Mouse (Mus musculus) heart, embryonic 12.5 days (tissue): Measurements from ENCODE around the gene Cdk18. TPM values are rescaled to one million over a fixed set of nuclear protein-coding genes. Genes with fewer than 3 reads are reported as not detected.
A peak's percentile ranks its signal among the peaks of the same experiment; 100 is the strongest.

Experiments used
- ATAC-seq: fragments of 200-750 bp; cut with Nextera tagmentation; 2 replicates; pipeline ENCODE4 v1.8.0; 2017; ENCODE audit warnings: moderate TSS enrichment, moderate library complexity; ENCODE audit not compliant: insufficient number of reproducible peaks, low FRiP score
- H3K27ac ChIP-seq: fragments of 300-500 bp; sonication (generic); 2 replicates; pipeline ENCODE4 v1.5.1; 2016; ENCODE audit warnings: mild to moderate bottlenecking, moderate library complexity; ENCODE audit not compliant: poor library complexity, severe bottlenecking
- H3K27me3 ChIP-seq: fragments of 300-500 bp; sonication (generic); replicated peaks from 2 replicates; pipeline ENCODE4 v1.6.1; 2016; ENCODE audit warnings: mild to moderate bottlenecking, moderate library complexity
- H3K36me3 ChIP-seq: fragments of 300-500 bp; sonication (generic); 2 replicates; pipeline ENCODE4 v1.6.1; 2016; ENCODE audit warnings: mild to moderate bottlenecking, moderate library complexity
- H3K4me1 ChIP-seq: fragments of 300-500 bp; sonication (generic); replicated peaks from 2 replicates; pipeline ENCODE4 v1.6.1; 2016; ENCODE audit warnings: mild to moderate bottlenecking
- H3K4me2 ChIP-seq: fragments of 300-500 bp; sonication (generic); 2 replicates; pipeline ENCODE4 v1.6.1; 2016; ENCODE audit warnings: mild to moderate bottlenecking, moderate library complexity
- H3K4me3 ChIP-seq: fragments of 300-500 bp; sonication (generic); 2 replicates; pipeline ENCODE4 v1.5.1; 2016; ENCODE audit warnings: mild to moderate bottlenecking
- H3K9ac ChIP-seq: fragments of 300-500 bp; sonication (generic); 2 replicates; pipeline ENCODE4 v1.6.1; 2016; ENCODE audit warnings: mild to moderate bottlenecking, moderate library complexity
- H3K9me3 ChIP-seq: fragments of 300-500 bp; sonication (generic); replicated peaks from 2 replicates; pipeline ENCODE4 v1.6.1; 2016; ENCODE audit warnings: mild to moderate bottlenecking, moderate library complexity
- WGBS: fragments of 180-500 bp; shearing (Covaris S2); methylation state at CpG from one replicate; pipeline ENCODE4 v1.1.7; 2016; 5-methylcytosine and 5-hydroxymethylcytosine counted together
- polyA plus RNA-seq: library from polyadenylated mRNA; unstranded; fragments of >200 nt; fragmentation: Nextera tagmentation; extraction: Ambion mirVana; gene quantifications from 2 replicates; pipeline ENCODE4 v1.2.1, GENCODE M21; 2016

Cdk18 gene
- polyA plus RNA-seq, 1 experiment from 2014 or later, result 3.7 TPM

- Histone ChIP-seq H3K36me3 (no peaks in the 10 kb centered on the region), H3K4me3 (no peak overlapping the region), H3K9me3 (0 out of 2 replicates have a peak, but pooled peaks cover under 1% of the 10 kb centered on the region), H3K4me1 (peaks cover 54% of the 10 kb centered on the region), H3K27me3 (no peaks in the 10 kb centered on the region), H3K27ac (no peak overlapping the region), H3K4me2 (no peak overlapping the region), H3K9ac (no peak overlapping the region)
- ATAC-seq, result no peak
- 93% methylated on average over 3 of the region's 3 CpGs for WGBS
Measured at GRCm38 (mm10) chr1:132136847-132137246, 2.6 kb downstream of the Cdk18 start.

GRCm38 (mm10) chr1:132135631-132136030 lies 3.9 kb downstream of the Cdk18 start:
- ATAC-seq, result no peak
- H3K4me2 ChIP-seq, result no peak overlapping the region
- no peak overlapping the region for H3K4me3 ChIP-seq
- H3K4me1 ChIP-seq, result peaks cover 54% of the 10 kb centered on the region
- 64% methylated on average over 7 of the region's 7 CpGs for WGBS
- H3K27ac ChIP-seq, result 0 out of 2 replicates have a peak overlapping the region, but pooled peaks have one; percentile 19
- H3K36me3 ChIP-seq, result no peaks in the 10 kb centered on the region
- peaks cover 6% of the 10 kb centered on the region; the same call in 1 of the 2 replicates for H3K9me3 ChIP-seq
- no peak overlapping the region for H3K9ac ChIP-seq
- no peaks in the 10 kb centered on the region for H3K27me3 ChIP-seq

DNA sequence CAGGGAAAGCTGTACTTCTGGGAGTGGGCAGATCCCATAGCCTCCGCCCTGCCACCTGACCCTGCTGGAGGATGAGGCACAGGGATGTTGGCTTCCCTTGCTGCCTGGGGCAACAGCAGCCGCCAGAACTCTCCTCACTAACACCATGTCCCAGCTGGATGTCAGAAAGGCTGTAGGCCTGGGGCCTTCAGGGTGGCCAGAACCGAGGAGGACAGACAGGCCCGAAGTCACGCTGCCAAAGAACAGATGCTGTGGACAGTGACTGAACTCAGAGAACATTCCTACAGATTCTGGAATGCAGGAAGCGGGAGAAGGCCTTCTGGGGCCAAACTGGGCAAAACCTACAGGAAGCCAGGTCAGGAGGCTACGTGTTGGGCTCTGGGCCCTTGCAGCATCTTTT lies 11.2 kb downstream of the Cdk18 start:
- Histone ChIP-seq H3K4me1 (peaks cover 30% of the 10 kb centered on the region), H3K4me3 (no peak overlapping the region), H3K27me3 (no peaks in the 10 kb centered on the region), H3K4me2 (no peak overlapping the region), H3K9me3 (peaks cover 6% of the 10 kb centered on the region; the same call in 1 of the 2 replicates), H3K36me3 (no peaks in the 10 kb centered on the region), H3K27ac (no peak overlapping the region), H3K9ac (no peak overlapping the region)
- WGBS, result 57% methylated on average over 7 of the region's 7 CpGs
- no peak for ATAC-seq

- 58% methylated on average over 6 of the region's 6 CpGs for WGBS
- Histone ChIP-seq H3K27me3 (no peaks in the 10 kb centered on the region), H3K4me1 (peaks cover 20% of the 10 kb centered on the region), H3K4me3 (no peak overlapping the region), H3K9ac (0 out of 2 replicates have a peak overlapping the region, but pooled peaks have one; percentile 15), H3K4me2 (no peak overlapping the region), H3K27ac (no peak overlapping the region), H3K36me3 (no peaks in the 10 kb centered on the region), H3K9me3 (no peaks in the 10 kb centered on the region)
- no peak for ATAC-seq
Measured at GRCm38 (mm10) chr1:132125803-132126405, 13.6 kb downstream of the Cdk18 start.

DNA sequence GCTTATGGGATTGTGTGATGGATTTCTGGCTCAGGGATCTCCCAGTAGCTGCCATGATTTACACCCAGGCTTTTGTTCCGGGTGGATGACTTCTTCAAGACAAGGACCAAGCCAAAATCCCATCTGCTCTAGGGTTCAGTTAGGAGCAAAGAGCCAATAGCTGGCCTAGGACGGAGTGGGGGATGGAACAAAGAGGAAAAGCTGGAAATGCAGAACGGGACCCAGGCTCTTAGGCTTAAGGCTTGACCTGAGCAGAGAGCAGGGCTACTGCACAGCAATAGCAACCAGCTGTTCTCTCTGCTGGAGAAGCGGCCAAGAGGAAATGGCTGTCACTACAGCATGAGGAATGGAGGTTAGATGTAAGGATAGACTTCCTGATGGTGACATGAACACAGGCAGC lies 14.2 kb downstream of the Cdk18 start:
- Histone ChIP-seq H3K9ac (no peak overlapping the region), H3K4me3 (no peak overlapping the region), H3K4me2 (no peak overlapping the region), H3K27me3 (no peaks in the 10 kb centered on the region), H3K36me3 (no peaks in the 10 kb centered on the region), H3K4me1 (peaks cover 17% of the 10 kb centered on the region), H3K9me3 (no peaks in the 10 kb centered on the region), H3K27ac (no peak overlapping the region)
- ATAC-seq, result no peak
- 62% methylated on average over 4 of the region's 4 CpGs for WGBS

- WGBS, result 72% methylated on average over 9 of the region's 9 CpGs
- H3K4me2 ChIP-seq, result no peak overlapping the region
- no peak overlapping the region for H3K27ac ChIP-seq
- peaks cover 13% of the 10 kb centered on the region for H3K4me1 ChIP-seq
- H3K9ac ChIP-seq, result no peak overlapping the region
- no peaks in the 10 kb centered on the region for H3K36me3 ChIP-seq
- no peaks in the 10 kb centered on the region for H3K27me3 ChIP-seq
- ATAC-seq, result no peak
- no peak overlapping the region for H3K4me3 ChIP-seq
- no peaks in the 10 kb centered on the region for H3K9me3 ChIP-seq
Measured at GRCm38 (mm10) chr1:132123420-132124014, 16.0 kb downstream of the Cdk18 start.

GRCm38 (mm10) chr1:132121895-132122294 lies 17.6 kb downstream of the Cdk18 start:
- WGBS, result 66% methylated on average over 6 of the region's 6 CpGs

GRCm38 (mm10) chr1:132121236-132121635 lies 18.2 kb downstream of the Cdk18 start:
- Histone ChIP-seq H3K4me2 (no peak overlapping the region), H3K27me3 (no peaks in the 10 kb centered on the region), H3K36me3 (no peaks in the 10 kb centered on the region), H3K4me1 (peaks cover 10% of the 10 kb centered on the region), H3K9ac (no peak overlapping the region), H3K27ac (no peak overlapping the region), H3K4me3 (no peak overlapping the region), H3K9me3 (no peaks in the 10 kb centered on the region)
- WGBS, result 16% methylated on average over 6 of the region's 6 CpGs
- ATAC-seq, result no peak

More at GRCm38 (mm10) chr1:132121895-132122294, 17.6 kb downstream of the Cdk18 start:
- Histone ChIP-seq H3K4me3 (no peak overlapping the region), H3K4me1 (peaks cover 13% of the 10 kb centered on the region), H3K4me2 (no peak overlapping the region), H3K36me3 (no peaks in the 10 kb centered on the region), H3K9ac (no peak overlapping the region), H3K27ac (no peak overlapping the region), H3K9me3 (no peaks in the 10 kb centered on the region), H3K27me3 (no peaks in the 10 kb centered on the region)
- no peak for ATAC-seq

DNA sequence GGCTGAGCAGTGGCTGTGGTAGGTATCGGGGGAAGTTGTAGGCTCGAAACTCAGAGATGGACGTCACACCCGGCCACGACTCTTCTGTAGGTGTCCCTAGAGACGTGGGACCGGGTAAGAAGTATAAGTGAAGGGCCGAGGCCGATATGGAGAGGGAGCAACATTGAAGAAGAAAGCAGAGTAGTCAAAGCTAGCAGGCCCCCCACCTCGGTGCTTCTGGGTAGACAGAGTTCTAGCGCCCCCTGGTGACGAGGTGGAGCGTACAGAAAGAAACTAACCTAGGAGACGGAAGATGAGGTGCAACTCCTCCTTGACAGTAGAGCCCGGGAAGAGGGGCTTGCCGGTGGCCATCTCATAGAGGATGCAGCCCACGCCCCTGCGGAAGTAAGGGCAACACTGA lies 22.9 kb downstream of the Cdk18 start:
- Histone ChIP-seq H3K27me3 (no peaks in the 10 kb centered on the region), H3K4me2 (0 out of 2 replicates have a peak overlapping the region, but pooled peaks have one; percentile 13), H3K36me3 (no peaks in the 10 kb centered on the region), H3K27ac (no peak overlapping the region), H3K4me3 (no peak overlapping the region), H3K4me1 (no peaks in the 10 kb centered on the region; the same call in 1 of the 2 replicates), H3K9me3 (no peaks in the 10 kb centered on the region), H3K9ac (no peak overlapping the region)
- 21% methylated on average over 18 of the region's 18 CpGs for WGBS
- ATAC-seq, result no peak

DNA sequence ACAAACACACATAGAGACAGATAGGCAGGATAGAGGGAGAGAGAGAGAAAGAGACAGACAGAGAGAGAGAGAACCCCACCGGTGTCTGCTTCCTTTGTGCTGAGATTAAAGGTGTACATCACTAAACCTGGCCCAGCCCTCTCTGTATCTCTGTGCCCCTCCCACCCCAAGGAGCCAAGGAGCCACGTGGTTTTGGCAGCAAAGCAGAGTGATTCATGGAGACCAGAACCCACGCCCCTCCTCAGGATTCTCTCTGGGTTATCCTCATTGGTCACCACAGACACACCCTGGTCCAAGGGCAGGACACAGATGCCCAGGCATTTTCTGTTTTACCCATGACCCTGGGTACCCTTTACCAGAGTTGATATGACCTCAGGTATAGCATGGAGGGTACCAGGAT lies 26.4 kb downstream of the Cdk18 start:
- no peak for ATAC-seq
- no peaks in the 10 kb centered on the region for H3K36me3 ChIP-seq
- H3K4me3 ChIP-seq, result no peak overlapping the region
- WGBS, result 55% methylated on average over 3 of the region's 3 CpGs
- no peak overlapping the region for H3K4me2 ChIP-seq
- H3K9me3 ChIP-seq, result no peaks in the 10 kb centered on the region
- H3K27ac ChIP-seq, result no peak overlapping the region
- H3K9ac ChIP-seq, result no peak overlapping the region
- no peaks in the 10 kb centered on the region for H3K27me3 ChIP-seq
- H3K4me1 ChIP-seq, result no peaks in the 10 kb centered on the region; the same call in 1 of the 2 replicates

DNA sequence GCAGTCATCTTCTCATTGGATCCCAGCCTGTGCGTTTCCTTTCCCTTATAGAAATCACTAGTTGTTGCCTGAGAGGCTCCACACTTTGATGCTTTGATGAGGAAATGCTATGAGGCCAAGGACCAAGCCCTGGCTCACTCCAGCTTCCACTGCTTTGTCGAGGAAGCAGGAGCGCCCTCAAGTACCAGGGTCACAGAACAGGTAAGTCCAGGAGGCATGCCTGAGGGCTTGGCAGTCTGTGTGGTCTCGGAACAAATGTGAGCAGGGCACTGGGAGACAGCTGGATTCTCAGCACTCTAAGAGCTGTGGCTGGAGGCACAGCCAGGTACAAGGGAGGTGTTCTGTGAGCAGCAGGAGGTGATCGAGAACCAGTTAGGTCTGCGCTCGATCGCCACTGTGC lies 27.1 kb downstream of the Cdk18 start:
- H3K27ac ChIP-seq, result no peak overlapping the region
- H3K4me3 ChIP-seq, result no peak overlapping the region
- no peaks in the 10 kb centered on the region for H3K27me3 ChIP-seq
- H3K4me1 ChIP-seq, result no peaks in the 10 kb centered on the region; the same call in 1 of the 2 replicates
- no peak for ATAC-seq
- no peak overlapping the region for H3K9ac ChIP-seq
- H3K4me2 ChIP-seq, result no peak overlapping the region
- no peaks in the 10 kb centered on the region for H3K36me3 ChIP-seq
- 75% methylated on average over 8 of the region's 8 CpGs for WGBS
- no peaks in the 10 kb centered on the region for H3K9me3 ChIP-seq
